Mouse (Mus musculus) ES-CJ7 (cell line): ENCODE data around the gene Proser2.

Experiments
- DNase-seq: peaks from one replicate; pipeline ENCODE4 v3.0.0; 2011; ENCODE audit warnings: low read depth, low spot score

Gene Proser2

GRCm38 (mm10) chr2:6128881-6129280, 1.1 kb downstream of the Proser2 start:
- no peak for DNase-seq

GRCm38 (mm10) chr2:6128136-6128805, 1.7 kb downstream of the Proser2 start:
- DNase-seq = no peak

GRCm38 (mm10) chr2:6123046-6123445, 7.0 kb downstream of the Proser2 start:
- no peak for DNase-seq

- DNase-seq = no peak
Observed at GRCm38 (mm10) chr2:6121091-6121490, 8.9 kb downstream of the Proser2 start.

DNA sequence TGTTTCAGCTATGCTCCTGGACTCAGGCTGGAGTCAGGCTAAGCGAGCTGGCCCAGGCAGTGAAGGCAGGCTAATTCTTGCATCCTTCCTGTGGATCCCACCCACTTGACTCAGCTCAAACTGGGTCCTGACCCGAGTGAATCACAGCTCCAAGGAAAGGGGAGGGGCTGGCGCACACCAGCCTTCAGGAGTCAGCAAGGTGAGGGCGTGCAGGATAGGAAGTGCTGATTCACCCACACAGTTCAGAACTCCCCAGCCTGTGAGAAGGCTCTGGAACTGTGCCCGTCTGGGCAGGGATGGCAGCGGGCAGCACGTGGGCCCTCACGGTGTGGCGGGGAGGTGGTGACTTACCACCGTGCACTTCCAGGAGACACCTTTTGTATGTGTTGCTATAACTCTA, 11.8 kb downstream of the Proser2 start:
- peak; percentile 73 for DNase-seq

DNA sequence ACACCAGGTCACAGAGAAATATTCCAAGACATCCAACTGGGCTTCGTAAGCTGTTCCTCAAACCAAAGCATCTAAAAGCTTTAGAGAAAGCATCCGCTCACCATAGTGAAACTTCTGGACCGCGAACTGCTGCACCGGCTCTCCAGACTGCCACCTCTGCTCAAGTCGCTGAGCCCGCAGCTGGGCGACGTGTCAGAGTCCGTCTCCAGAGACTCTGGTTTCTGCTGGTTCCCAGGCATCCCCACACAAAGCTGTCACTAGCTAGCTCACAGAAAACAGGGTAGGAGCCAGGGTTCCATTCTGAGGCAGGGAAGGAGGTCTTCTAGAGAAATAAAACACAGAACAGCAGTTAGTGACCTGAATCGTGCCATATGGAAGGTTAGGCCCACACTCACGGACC, 16.2 kb downstream of the Proser2 start:
- no peak for DNase-seq

DNA sequence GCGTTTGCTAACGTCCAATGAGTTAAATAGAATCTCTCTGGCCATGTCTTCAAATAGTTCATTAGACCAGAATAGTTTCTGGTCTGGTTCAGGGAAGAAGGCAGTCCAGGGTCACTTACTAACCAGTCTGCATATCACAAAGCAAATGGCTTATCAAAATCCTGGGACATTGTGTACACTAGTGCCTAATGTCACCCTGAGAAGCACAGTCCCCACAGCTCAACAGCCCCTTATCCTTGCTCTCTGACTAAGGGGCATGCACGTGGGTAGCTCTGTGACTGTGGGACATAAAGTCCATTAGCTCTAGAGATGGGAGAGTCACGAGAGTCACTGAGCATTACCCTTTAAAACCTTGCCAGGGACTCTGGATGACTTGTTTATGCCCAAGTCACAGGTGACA, 17.4 kb downstream of the Proser2 start:
- no peak for DNase-seq

DNA sequence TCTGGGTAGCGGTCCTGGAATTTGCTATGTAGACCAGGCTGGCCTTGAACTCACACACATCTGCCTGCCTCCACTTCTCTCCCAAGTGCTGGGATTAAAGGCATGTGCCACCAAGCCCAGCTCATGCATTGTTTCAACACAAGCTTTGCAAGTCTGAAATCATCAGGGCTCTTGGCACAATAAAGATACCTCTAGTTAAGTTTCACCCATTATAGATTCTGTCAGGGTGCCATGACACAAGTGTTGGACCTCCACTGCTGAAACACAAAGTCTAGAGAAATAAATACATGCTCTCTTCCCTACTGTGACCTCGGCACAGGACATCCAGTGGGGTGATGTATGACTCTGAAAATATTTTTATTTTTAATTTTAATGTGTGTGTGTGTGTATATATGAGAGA, 24.6 kb downstream of the Proser2 start:
- DNase-seq = no peak

GRCm38 (mm10) chr2:6100755-6101154, 29.3 kb downstream of the Proser2 start:
- no peak for DNase-seq

- DNase-seq = peak; percentile 31
Observed at GRCm38 (mm10) chr2:6100027-6100749, 29.8 kb downstream of the Proser2 start.

- DNase-seq = peak; percentile 46
Observed at GRCm38 (mm10) chr2:6099443-6099842, 30.6 kb downstream of the Proser2 start.

- DNase-seq = peak; percentile 91
Observed at GRCm38 (mm10) chr2:6098924-6099323, 31.1 kb downstream of the Proser2 start.

DNA sequence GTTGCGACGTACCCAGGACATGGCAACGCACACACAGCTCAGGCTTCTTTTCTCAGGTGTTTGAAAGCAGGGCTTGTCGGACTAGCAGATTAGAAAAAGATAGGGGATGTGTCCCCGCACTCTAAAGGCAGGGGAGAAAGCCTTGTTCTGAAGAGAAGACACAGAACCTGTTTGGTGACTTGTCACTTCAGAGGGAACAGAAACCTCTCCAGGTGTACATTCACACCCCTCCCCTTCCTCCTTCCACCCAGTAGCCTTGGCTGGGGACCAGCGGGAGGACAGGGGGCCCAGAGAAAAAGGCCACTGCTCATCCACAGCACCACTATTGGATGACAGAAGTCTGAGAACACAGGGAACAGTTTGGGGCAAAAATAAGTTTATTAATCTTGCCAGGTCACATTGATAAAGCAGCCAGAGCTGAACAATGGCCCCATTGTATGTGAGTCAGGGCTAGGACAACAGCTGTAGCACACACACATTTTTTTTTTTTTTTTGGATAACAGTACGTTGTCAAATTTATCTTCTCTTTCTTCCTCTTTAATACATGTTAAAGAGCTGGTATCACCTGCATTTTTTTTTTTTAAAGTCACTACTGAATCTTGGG, 32.8 kb downstream of the Proser2 start:
- no peak for DNase-seq

GRCm38 (mm10) chr2:6089941-6090340, 40.1 kb downstream of the Proser2 start:
- DNase-seq = peak; percentile 33

- DNase-seq = no peak
Observed at GRCm38 (mm10) chr2:6087151-6087550, 42.9 kb downstream of the Proser2 start.

- DNase-seq = no peak
Observed at GRCm38 (mm10) chr2:6085622-6086530, 44.1 kb downstream of the Proser2 start.

- DNase-seq = no peak
Observed at GRCm38 (mm10) chr2:6083696-6084095, 46.3 kb downstream of the Proser2 start.

DNA sequence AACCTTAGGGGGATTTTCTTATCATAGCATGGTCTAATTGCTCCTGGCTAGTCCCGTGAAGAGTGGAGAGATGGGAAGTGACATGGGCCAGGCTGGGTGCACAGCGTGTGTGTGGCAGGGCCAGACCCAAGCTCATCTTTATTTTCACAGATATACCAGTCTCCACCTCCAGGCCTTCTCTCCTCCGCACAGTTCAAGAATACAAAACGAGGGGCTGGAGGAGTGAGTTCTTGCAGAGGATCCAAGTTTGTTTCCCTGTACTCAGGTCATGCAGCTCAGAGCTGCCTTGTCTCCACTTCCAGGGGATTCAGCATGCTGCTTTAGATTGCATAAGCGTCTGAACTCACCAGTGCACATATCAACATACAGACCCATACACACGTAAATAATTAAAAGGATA, 47.4 kb downstream of the Proser2 start:
- no peak for DNase-seq

- DNase-seq = no peak
Observed at GRCm38 (mm10) chr2:6081108-6081507, 48.9 kb downstream of the Proser2 start.

- DNase-seq = no peak
Observed at GRCm38 (mm10) chr2:6080037-6080436, 50.0 kb downstream of the Proser2 start.

DNA sequence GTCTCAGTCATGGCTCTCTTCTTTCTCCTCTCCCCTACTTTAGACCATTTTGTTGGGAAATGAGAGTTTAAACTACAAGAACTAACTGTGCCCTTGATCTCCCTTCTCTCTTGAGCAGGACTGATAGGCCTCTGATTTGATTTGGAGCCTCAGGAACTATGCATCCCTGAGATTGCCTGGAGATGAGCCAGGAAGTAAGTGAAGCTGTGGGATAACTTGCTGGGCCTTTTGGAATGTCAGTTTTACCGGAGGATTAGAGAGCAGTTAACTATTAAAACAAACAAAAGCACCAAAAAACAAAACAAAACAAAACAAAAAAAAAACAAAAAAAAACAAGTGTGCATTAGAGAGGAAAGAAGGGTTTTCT, 54.5 kb downstream of the Proser2 start:
- no peak for DNase-seq
